Mouse (Mus musculus): ENCODE results near the gene Slc35d3. TPM values are rescaled to one million over a fixed set of nuclear protein-coding genes. Genes with fewer than 3 reads are reported as not detected.
A peak's percentile ranks its signal among the peaks of the same experiment; 100 is the strongest.

The Slc35d3 gene
- polyA plus RNA-seq, 1 experiment from 2014 or later = 0.78 TPM

DNA sequence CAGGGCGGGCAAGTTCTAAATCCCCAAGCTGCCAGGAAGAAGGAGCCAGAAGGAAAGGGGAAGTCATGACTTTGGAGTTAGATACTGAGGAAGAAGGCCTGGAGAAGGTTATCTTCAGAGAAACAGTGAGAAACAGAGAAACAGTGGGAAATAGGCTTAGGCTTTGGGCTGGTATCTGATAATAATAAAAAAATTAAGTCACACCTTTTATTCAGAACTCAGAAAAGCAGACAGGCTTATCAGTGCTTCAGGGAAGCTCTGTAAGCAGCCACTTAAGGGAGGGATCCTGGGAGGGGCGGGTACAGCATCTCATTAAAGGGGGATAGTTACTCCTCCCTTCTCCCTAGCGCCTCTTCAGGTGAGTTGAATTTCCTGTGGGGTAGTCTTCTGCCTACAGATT, 30.3 kb downstream of the Slc35d3 start:
- no peaks in the 10 kb centered on the region for H3K9me3 ChIP-seq
- no peaks in the 10 kb centered on the region for H3K36me3 ChIP-seq
- H3K27ac ChIP-seq = no peak overlapping the region
- no peaks in the 10 kb centered on the region for H3K27me3 ChIP-seq (ENCODE audit: insufficient read depth, poor library complexity, severe bottlenecking)
- no peak overlapping the region for H3K4me3 ChIP-seq
- DNase-seq (ENCODE audit: low spot score) = no peak
- WGBS = 54% methylated on average over 3 of the region's 3 CpGs
- H3K4me1 ChIP-seq (replicated peaks) = no peaks in the 10 kb centered on the region

DNA sequence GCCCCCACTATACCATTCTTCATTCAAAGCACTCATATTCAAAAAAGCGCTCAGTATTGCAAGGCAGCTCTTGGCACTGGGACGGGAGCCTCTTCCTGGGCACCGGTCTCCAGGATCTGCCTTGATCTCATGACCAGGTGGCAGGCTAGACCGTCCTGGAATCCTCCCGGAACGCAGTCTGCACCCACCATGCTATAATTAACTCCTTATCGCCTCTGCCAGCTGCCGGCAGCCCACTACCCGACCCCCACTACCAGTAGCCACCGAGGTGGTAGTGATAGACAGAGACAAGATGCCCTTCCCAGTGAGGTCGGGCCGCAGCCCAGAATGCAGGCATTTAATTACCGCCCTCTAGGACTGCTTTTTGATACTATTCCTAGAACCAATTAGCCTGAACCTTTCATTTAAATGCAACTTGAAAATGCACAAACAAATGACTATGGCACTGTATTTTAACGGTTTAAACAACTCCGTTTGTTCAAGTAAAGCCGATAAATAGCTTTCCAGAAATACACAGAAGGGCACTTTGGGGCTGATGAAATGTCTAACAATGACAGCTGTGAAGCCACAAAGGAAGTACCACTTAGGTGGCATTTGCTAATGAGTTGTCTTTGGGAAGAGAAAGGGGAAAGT, 32.4 kb downstream of the Slc35d3 start:
- Histone ChIP-seq H3K36me3 (no peaks in the 10 kb centered on the region), H3K27ac (no peak overlapping the region), H3K27me3 (ENCODE audit: insufficient read depth, poor library complexity, severe bottlenecking) (no peaks in the 10 kb centered on the region), H3K4me1 (replicated peaks) (peaks cover 8% of the 10 kb centered on the region; the same call in 1 of the 2 replicates), H3K4me3 (no peak overlapping the region), H3K9me3 (no peaks in the 10 kb centered on the region)
- 62% methylated on average over 16 of the region's 16 CpGs for WGBS
- DNase-seq (ENCODE audit: low spot score) = no peak

DNA sequence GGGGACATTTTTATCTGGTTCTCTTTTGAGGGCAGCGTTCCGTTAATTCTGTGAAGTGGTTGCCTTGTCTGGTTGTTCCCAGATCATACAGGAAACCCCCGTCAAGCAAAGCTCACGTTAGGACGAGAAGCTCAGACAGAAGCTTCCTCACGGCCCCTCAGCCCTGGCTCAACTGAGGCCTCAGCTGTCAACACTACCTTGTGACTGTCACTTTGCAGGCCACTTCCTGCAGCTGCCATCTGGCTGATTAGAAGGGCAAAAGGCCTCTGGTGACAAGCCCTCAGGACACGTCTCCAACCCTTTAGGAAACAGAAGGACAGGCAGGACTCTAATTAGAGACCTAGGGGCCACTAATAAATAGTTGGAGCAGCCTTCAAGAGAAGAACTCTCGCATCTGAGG, 35.9 kb downstream of the Slc35d3 start:
- no peak overlapping the region for H3K27ac ChIP-seq
- H3K4me1 ChIP-seq (replicated peaks) = peaks cover 8% of the 10 kb centered on the region; the same call in 1 of the 2 replicates
- peak; percentile 35 for DNase-seq (ENCODE audit: low spot score)
- no peaks in the 10 kb centered on the region for H3K9me3 ChIP-seq
- no peaks in the 10 kb centered on the region for H3K36me3 ChIP-seq
- WGBS = 45% methylated on average over 8 of the region's 8 CpGs
- no peaks in the 10 kb centered on the region for H3K27me3 ChIP-seq (ENCODE audit: insufficient read depth, poor library complexity, severe bottlenecking)
- no peak overlapping the region for H3K4me3 ChIP-seq

DNA sequence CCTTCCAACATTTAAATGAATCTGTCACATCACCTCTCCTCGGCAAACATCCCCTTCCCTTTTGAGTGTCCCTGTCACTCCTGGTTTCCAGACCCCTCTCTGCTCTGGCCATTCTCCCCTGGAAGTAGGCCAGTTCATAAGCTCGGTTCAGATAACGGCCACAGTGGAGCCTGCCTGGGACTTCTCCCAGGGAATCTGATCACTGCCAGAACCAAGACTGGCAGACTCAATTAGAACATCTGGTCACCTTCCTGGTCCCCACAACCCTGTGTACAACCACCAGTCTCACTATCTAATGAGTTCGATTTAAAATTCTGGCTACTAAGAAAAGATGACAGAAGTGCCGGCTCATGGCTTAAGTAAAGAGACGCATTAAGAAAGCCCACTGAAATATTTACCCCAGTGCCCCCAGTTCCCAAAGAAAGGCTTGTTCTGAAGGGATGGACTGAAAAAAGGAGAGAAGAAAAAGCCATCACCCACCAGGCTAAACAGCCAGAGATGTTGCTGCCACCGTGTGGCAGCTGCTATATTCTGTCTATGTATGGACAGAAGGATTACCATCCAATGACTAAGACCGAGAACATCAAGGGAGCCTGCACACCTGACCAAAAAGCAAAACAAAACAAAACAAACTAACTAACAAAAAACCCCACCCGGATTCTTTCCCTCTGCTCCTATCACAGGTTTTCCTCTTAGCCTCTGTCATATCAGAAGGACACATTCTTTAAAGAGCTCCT, 39.7 kb downstream of the Slc35d3 start:
- no peak for DNase-seq (ENCODE audit: low spot score)
- no peak overlapping the region for H3K4me3 ChIP-seq
- no peaks in the 10 kb centered on the region for H3K27me3 ChIP-seq (ENCODE audit: insufficient read depth, poor library complexity, severe bottlenecking)
- no peak overlapping the region for H3K27ac ChIP-seq
- H3K36me3 ChIP-seq = no peaks in the 10 kb centered on the region
- WGBS = 67% methylated on average over 9 of the region's 9 CpGs
- peaks cover 8% of the 10 kb centered on the region; the same call in 1 of the 2 replicates for H3K4me1 ChIP-seq (replicated peaks)
- no peaks in the 10 kb centered on the region for H3K9me3 ChIP-seq

DNA sequence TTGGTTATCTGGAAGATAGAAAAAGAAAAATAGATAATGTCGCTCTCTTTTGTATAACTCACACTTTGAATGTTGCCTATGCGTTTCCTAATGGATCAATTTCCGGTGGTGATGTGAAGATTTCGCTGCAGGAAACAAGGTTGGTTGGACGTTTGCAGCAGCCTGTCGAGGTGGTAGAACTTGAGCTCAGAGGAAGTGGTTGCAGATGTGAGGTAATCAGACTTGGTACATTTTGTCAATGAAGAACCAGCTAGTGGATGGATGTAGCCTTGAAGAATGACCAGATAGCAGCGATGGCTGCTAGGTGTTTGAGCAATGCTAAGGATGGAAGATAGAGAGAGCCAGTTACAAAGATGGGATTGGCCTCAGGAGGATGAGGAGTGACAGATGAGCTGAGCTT, 46.5 kb downstream of the Slc35d3 start:
- WGBS = 91% methylated on average over 7 of the region's 7 CpGs
- DNase-seq (ENCODE audit: low spot score) = no peak
- Histone ChIP-seq H3K36me3 (no peaks in the 10 kb centered on the region), H3K4me3 (no peak overlapping the region), H3K27ac (no peak overlapping the region), H3K9me3 (no peaks in the 10 kb centered on the region), H3K27me3 (ENCODE audit: insufficient read depth, poor library complexity, severe bottlenecking) (no peaks in the 10 kb centered on the region), H3K4me1 (replicated peaks) (no peaks in the 10 kb centered on the region)

DNA sequence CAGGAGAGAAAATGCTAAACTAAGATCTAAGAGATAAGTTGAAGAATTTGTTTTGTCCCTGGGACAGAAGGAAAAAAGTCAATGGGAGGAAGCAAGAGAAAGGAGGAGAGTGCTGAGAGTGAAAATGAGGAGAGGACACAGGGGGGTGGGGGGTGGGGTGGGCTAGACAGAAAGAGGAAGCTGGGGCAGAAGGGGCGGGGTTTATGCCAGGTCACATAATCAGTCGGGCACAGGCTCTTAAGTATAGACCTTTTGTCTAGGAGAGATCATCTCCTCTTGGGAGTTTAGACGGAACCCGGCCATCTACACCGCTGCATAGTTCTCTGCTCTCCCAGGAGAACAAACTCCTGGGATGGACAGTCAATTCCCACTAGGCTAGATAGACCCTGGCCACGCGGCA, 48.3 kb downstream of the Slc35d3 start:
- DNase-seq (ENCODE audit: low spot score) = no peak
- Histone ChIP-seq H3K9me3 (peaks cover 3% of the 10 kb centered on the region), H3K27ac (no peak overlapping the region), H3K4me1 (replicated peaks) (no peaks in the 10 kb centered on the region), H3K4me3 (no peak overlapping the region), H3K36me3 (no peaks in the 10 kb centered on the region), H3K27me3 (ENCODE audit: insufficient read depth, poor library complexity, severe bottlenecking) (no peaks in the 10 kb centered on the region)
- WGBS = 90% methylated on average over 7 of the region's 7 CpGs

Other genes starting within 250 kb of the Slc35d3 start
- gene Il22ra2, start 229.5 kb downstream of the Slc35d3 start, polyA plus RNA-seq (2016; fragmentation: Nextera tagmentation; extraction: Ambion mirVana) = not detected in 2 replicates
- gene Il20ra, start 138.9 kb downstream of the Slc35d3 start, polyA plus RNA-seq (2016; fragmentation: Nextera tagmentation; extraction: Ambion mirVana) = 0.14 TPM in 1 of 2 replicates, not detected in the other
- 31.7 and 33.0 TPM in 2 replicates for gene Pex7, start 56.2 kb upstream of the Slc35d3 start, polyA plus RNA-seq (2016; fragmentation: Nextera tagmentation; extraction: Ambion mirVana)
- gene Map3k5, start 83.0 kb upstream of the Slc35d3 start, polyA plus RNA-seq (2016; fragmentation: Nextera tagmentation; extraction: Ambion mirVana) = 0.46 and 0.55 TPM in 2 replicates